Mouse (Mus musculus) cerebellum, postnatal 25 days (tissue): ENCODE measurements at regions not wholly inside any gene's neighbourhood (a gene's known extent, or its start where the extent isn't known, plus 50 kb on each side); places are given as distances from the start of the nearest gene placed in this dataset.

Experiments
- DNase-seq, 2 experiments: peaks; one replicate each; pipeline ENCODE4 v3.0.0; 2021; ENCODE audit warnings: mixed read lengths in 2 of 2

- no peak for DNase-seq
Measured at GRCm38 (mm10) chr3:147445066-147445844, 593.1 kb downstream of the Ttll7 start.

DNA sequence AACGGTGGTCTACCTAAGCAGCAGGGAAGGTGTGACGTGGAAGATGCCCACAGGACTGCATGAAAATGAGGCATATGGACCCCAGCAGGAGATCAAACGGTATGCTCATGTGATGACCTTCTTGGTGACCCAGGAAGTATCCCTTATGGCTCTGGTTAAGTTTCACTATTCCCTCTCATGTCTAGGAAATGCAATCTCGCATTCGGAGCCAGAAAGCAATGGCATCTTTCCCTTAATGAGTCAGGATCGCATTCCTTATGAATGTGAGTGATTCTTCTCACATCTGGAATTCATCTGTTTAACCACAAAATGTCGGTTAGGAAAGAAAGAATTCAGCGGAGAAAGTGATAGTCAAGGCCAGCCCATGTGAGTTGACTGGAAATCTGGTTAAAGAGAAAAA lies 593.7 kb downstream of the Ttll7 start:
- no peak for DNase-seq

DNA sequence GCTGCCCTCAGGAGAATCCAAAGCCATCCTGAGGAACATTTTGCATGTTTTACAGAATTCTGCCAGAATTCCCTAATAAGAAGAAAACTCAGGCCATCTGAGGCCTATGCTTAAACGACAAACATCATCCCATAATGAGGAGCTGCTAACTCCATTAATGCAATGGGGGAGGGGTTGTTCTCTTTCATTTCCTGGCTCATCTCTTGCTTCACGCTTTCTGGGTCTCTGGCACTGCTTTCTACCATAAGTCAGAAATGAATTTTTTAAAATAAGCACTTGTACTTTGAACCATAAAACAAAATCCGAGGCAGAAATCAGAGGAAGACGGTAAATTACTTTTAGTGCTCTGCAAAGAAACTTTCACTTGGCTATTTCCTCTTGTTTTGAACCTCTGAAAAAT lies 600.0 kb downstream of the Ttll7 start:
- no peak for DNase-seq

- no peak for DNase-seq
Measured at GRCm38 (mm10) chr3:147455383-147455782, 603.2 kb downstream of the Ttll7 start.

DNA sequence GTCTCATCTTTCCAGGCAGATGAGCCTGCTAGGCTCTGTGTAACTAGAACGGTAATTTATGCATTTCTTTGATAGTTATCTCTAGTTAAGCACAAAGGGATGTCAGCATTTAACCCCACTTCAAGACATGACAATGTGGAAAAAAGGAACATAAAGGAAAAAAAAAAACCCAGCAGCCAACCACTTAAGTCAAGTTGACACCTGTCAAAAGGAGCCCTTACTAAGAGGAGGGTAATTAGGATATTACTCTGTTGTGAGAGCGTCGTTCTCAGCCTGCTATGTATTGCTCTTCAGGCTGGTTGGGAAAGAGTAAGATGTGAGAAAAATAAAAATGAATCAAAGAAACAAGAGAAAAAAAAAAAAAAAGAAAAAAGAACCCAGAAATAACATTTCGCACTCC lies 604.1 kb downstream of the Ttll7 start:
- DNase-seq = no peak

DNA sequence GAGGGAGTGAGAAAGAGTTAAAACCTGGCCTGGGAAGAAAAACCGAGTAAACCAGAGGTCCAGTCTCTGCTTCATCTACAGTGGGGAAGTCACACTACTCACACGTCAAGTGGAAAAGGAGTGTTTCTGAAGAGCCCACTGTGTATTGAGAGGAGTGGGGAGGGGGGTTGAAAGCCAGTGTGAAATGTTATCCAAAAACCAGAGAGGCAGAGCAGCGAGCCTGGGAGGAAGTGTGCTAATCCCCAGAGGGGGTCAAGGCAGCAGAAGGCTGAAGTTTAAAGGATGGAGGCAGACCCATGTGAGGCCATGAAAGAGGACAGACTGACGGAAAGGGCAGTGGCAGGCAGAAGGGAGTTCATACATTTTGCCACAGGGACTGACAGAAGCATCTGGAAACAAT lies 605.9 kb downstream of the Ttll7 start:
- no peak for DNase-seq

- no peak for DNase-seq
Measured at GRCm38 (mm10) chr3:147479890-147480289, 627.7 kb downstream of the Ttll7 start.
